Mouse (Mus musculus) stomach, postnatal 0 days (tissue): ENCODE measurements around the gene Frmpd3.

ENCODE experiments used
- CTCF ChIP-seq: IDR thresholded peaks from 2 replicates; pipeline ENCODE4 v1.5.1; 2016; ENCODE audit warnings: antibody characterized with exemption, low read depth, mild to moderate bottlenecking, moderate library complexity
- EP300 ChIP-seq: optimal IDR thresholded peaks from 2 replicates; pipeline ENCODE3; 2016; ENCODE audit warnings: antibody characterized with exemption

DNA sequence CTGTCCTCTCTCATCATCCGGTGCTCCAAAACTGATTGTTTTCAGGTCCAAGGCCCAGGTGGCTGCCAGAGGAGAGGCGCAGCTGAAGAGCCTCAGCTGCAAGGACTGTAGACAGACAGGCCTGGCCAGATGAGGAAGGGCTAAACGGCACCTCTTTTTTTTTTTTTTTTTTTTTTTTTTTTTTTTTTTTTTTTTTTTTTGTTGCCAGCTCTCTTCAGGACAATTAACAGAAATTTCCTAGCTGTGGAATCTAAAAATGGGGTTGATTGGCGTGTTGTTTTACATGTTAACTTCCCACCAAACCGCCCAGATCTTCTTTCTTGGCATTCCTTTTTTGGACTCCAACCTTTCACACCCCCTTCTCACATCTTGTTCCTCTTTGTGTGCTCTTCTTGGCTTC, 87.9 kb downstream of the Frmpd3 start:
- no peak for TF ChIP-seq CTCF
- no peak for TF ChIP-seq EP300
